In genomic region chr2:144526981-144527820, GRCm38 (mm10) we compare ENCODE assay signal across 8 mouse cellular contexts. TPM values are rescaled to one million over a fixed set of nuclear protein-coding genes. Genes with fewer than 3 reads are reported as not detected.
DNase-seq lines count a peak whose midpoint lies in the region; ATAC-seq and TF ChIP-seq lines count a peak whose summit lies in the region.

Gene Dzank1, minus strand, starts transcription at chr2:144527414.
Gene Polr3f, plus strand, starts transcription at chr2:144527718.

- peaks cover 15% of the 10 kb centered on the region for H3K4me1 ChIP-seq in embryonic facial prominence, embryonic 13.5 days
- peaks cover 2% of the 10 kb centered on the region; the same call in 1 of the 2 replicates for H3K4me1 ChIP-seq in kidney, adult 2 months (ENCODE audit: control insufficient read depth, insufficient read depth, low read length)
- peaks cover 10% of the 10 kb centered on the region for H3K4me1 ChIP-seq in limb, embryonic 12.5 days (replicated peaks)
- peaks cover 26% of the 10 kb centered on the region for H3K4me1 ChIP-seq in midbrain, embryonic 15.5 days
- peaks cover 5% of the 10 kb centered on the region for H3K4me1 ChIP-seq in spleen, adult 2 months (ENCODE audit: control insufficient read depth, insufficient read depth, insufficient read length)

- no peak for TF ChIP-seq CTCF in kidney, adult 2 months (conservative IDR thresholded peaks at IDR 0.05; ENCODE audit: insufficient read depth, insufficient read length, low read depth, low read length)
- TF ChIP-seq CTCF in spleen, adult 2 months (IDR thresholded peaks at IDR 0.05; ENCODE audit: extremely low read depth, insufficient read depth, insufficient read length, insufficient replicate concordance) = no peak

- peak; percentile 97 for ATAC-seq in embryonic facial prominence, embryonic 13.5 days (ENCODE audit: insufficient number of reproducible peaks, insufficient read depth, low FRiP score, low TSS enrichment, low read depth)
- peak; percentile 97 for ATAC-seq in limb, embryonic 12.5 days (ENCODE audit: insufficient number of reproducible peaks, insufficient read depth, low FRiP score, low TSS enrichment, low read depth)
- peak; percentile 98 for ATAC-seq in midbrain, embryonic 15.5 days (replicated peaks)

- H3K36me3 ChIP-seq in embryonic facial prominence, embryonic 13.5 days = peaks cover 11% of the 10 kb centered on the region
- H3K36me3 ChIP-seq in kidney, adult 2 months (ENCODE audit: control insufficient read depth, insufficient read depth, low read length) = peaks cover 2% of the 10 kb centered on the region; the same call in 1 of the 2 replicates
- H3K36me3 ChIP-seq in limb, embryonic 12.5 days = peaks cover 14% of the 10 kb centered on the region
- H3K36me3 ChIP-seq in midbrain, embryonic 15.5 days (replicated peaks) = peaks cover 5% of the 10 kb centered on the region; the same call in 1 of the 2 replicates
- peaks cover 5% of the 10 kb centered on the region for H3K36me3 ChIP-seq in spleen, adult 2 months (ENCODE audit: control insufficient read depth, insufficient read depth, low read length)

- H3K9me3 ChIP-seq in embryonic facial prominence, embryonic 13.5 days = no peaks in the 10 kb centered on the region
- H3K9me3 ChIP-seq in limb, embryonic 12.5 days = no peaks in the 10 kb centered on the region
- no peaks in the 10 kb centered on the region for H3K9me3 ChIP-seq in midbrain, embryonic 15.5 days

- WGBS in embryonic facial prominence, embryonic 13.5 days = 1% methylated on average over 56 of the region's 56 CpGs
- under 1% methylated on average over 56 of the region's 56 CpGs for WGBS in kidney, adult 2 months
- WGBS in limb, embryonic 12.5 days = under 1% methylated on average over 56 of the region's 56 CpGs
- under 1% methylated on average over 56 of the region's 56 CpGs for WGBS in midbrain, embryonic 15.5 days
- 2% methylated on average over 56 of the region's 56 CpGs for WGBS in spleen, adult 2 months

- peak within 1 kb of the TSS; percentile 89 for H3K4me2 ChIP-seq in embryonic facial prominence, embryonic 13.5 days
- peak within 1 kb of the TSS; percentile 86 for H3K4me2 ChIP-seq in limb, embryonic 12.5 days
- peak within 1 kb of the TSS; percentile 71 for H3K4me2 ChIP-seq in midbrain, embryonic 15.5 days

- H3K4me3 ChIP-seq in embryonic facial prominence, embryonic 13.5 days = peak within 1 kb of the TSS; percentile 85
- H3K4me3 ChIP-seq in kidney, adult 2 months (ENCODE audit: insufficient read depth, low read depth, low read length) = peak within 1 kb of the TSS; percentile 88
- H3K4me3 ChIP-seq in limb, embryonic 12.5 days (replicated peaks) = peak within 1 kb of the TSS; percentile 96
- peak within 1 kb of the TSS; percentile 86 for H3K4me3 ChIP-seq in midbrain, embryonic 15.5 days
- H3K4me3 ChIP-seq in spleen, adult 2 months (ENCODE audit: extremely low read depth, insufficient read depth, insufficient read length) = peak within 1 kb of the TSS; percentile 78

- DNase-seq in 3134 (ENCODE audit: extremely low read depth, insufficient read length, low spot score) = peak; percentile 98
- peak; percentile 97 to 98 for DNase-seq in adrenal gland, postnatal 36 days
- DNase-seq in heart, adult 18-20 months = peak; percentile 97 to 98
- peak; percentile 99 for DNase-seq in kidney, adult 2 months
- DNase-seq in spleen, adult 2 months (ENCODE audit: low read depth in 1 of 2, low spot score in 2 of 2) = peak; percentile 94 to 95

- peak within 1 kb of the TSS; percentile 92 for H3K27ac ChIP-seq in embryonic facial prominence, embryonic 13.5 days
- H3K27ac ChIP-seq in kidney, adult 2 months (ENCODE audit: insufficient read depth, low read depth, low read length) = peak within 1 kb of the TSS; percentile 90
- peak within 1 kb of the TSS; percentile 87 for H3K27ac ChIP-seq in limb, embryonic 12.5 days
- peak within 1 kb of the TSS; percentile 98 for H3K27ac ChIP-seq in midbrain, embryonic 15.5 days
- peak within 1 kb of the TSS; percentile 96 for H3K27ac ChIP-seq in spleen, adult 2 months (ENCODE audit: insufficient read depth, low read length)

- TF ChIP-seq POLR2A in kidney, adult 2 months (IDR thresholded peaks at IDR 0.05; ENCODE audit: low read depth, low read length) = no peak
- no peak; the same call in 1 of the 2 replicates for TF ChIP-seq POLR2A in spleen, adult 2 months (IDR thresholded peaks at IDR 0.05; ENCODE audit: low read depth, low read length)

- peaks cover 14% of the 10 kb centered on the region for H3K27me3 ChIP-seq in embryonic facial prominence, embryonic 13.5 days
- no peaks in the 10 kb centered on the region for H3K27me3 ChIP-seq in kidney, adult 2 months (replicated peaks; ENCODE audit: control insufficient read depth, insufficient read depth, low read length)
- peaks cover 4% of the 10 kb centered on the region; the same call in 1 of the 2 replicates for H3K27me3 ChIP-seq in limb, embryonic 12.5 days
- 0 out of 2 replicates have a peak, but pooled peaks cover 3% of the 10 kb centered on the region for H3K27me3 ChIP-seq in midbrain, embryonic 15.5 days (replicated peaks)
- no peaks in the 10 kb centered on the region; the same call in 1 of the 2 replicates for H3K27me3 ChIP-seq in spleen, adult 2 months (ENCODE audit: control insufficient read depth, insufficient read depth, low read length)

- peak within 1 kb of the TSS; percentile 88 for H3K9ac ChIP-seq in embryonic facial prominence, embryonic 13.5 days
- H3K9ac ChIP-seq in limb, embryonic 12.5 days (replicated peaks) = peak within 1 kb of the TSS; percentile 91
- peak within 1 kb of the TSS; percentile 75 for H3K9ac ChIP-seq in midbrain, embryonic 15.5 days

RNA-seq across cellular contexts. Expression of gene Dzank1, which starts in this region (rescaled TPM):
- 1 to 10 TPM; 2.4 to 2.7 TPM for total RNA-seq in adrenal gland, postnatal 36 days (2021)
- 2.6 and 3.1 TPM in 2 replicates for polyA plus RNA-seq in embryonic facial prominence, embryonic 13.5 days (2015; fragmentation: Nextera tagmentation; extraction: Ambion mirVana)
- under 1 TPM; 0.59 to 0.60 TPM for total RNA-seq in heart, adult 18-20 months (2021)
- 1.6 TPM in 2 replicates for polyA plus RNA-seq in kidney, adult 2 months (2012; rRNA removed)
- polyA plus RNA-seq in limb, embryonic 12.5 days (2016; fragmentation: Nextera tagmentation; extraction: Ambion mirVana) = 1.1 and 1.8 TPM in 2 replicates
- 17.8 and 20.3 TPM in 2 replicates for polyA plus RNA-seq in midbrain, embryonic 15.5 days (2015; fragmentation: Nextera tagmentation; extraction: Ambion mirVana)
- polyA plus RNA-seq in spleen, adult 2 months (2012; rRNA removed) = 0.12 TPM in 2 replicates

RNA-seq across cellular contexts. Expression of gene Polr3f, which starts in this region (rescaled TPM):
- 10 to 100 TPM; 22.2 to 22.3 TPM for total RNA-seq in adrenal gland, postnatal 36 days (2021)
- 32.9 and 33.8 TPM in 2 replicates for polyA plus RNA-seq in embryonic facial prominence, embryonic 13.5 days (2015; fragmentation: Nextera tagmentation; extraction: Ambion mirVana)
- 10 to 100 TPM; 10.8 to 11.3 TPM for total RNA-seq in heart, adult 18-20 months (2021)
- 7.5 and 8.3 TPM in 2 replicates for polyA plus RNA-seq in kidney, adult 2 months (2012; rRNA removed)
- 35.0 and 36.4 TPM in 2 replicates for polyA plus RNA-seq in limb, embryonic 12.5 days (2016; fragmentation: Nextera tagmentation; extraction: Ambion mirVana)
- 25.3 and 27.9 TPM in 2 replicates for polyA plus RNA-seq in midbrain, embryonic 15.5 days (2015; fragmentation: Nextera tagmentation; extraction: Ambion mirVana)
- 4.0 and 4.8 TPM in 2 replicates for polyA plus RNA-seq in spleen, adult 2 months (2012; rRNA removed)

Comparison
In these comparisons a context has a peak if more than half of its experiments do, and no peak if none do; other contexts are left out.
1. Peak in every context shown above with its lines: DNase-seq, ATAC-seq, H3K4me3 ChIP-seq and H3K27ac ChIP-seq.